Mouse (Mus musculus): ENCODE results near the gene Emc4. TPM values are rescaled to one million over a fixed set of nuclear protein-coding genes. Genes with fewer than 3 reads are reported as not detected.

Emc4 gene
- polyA plus RNA-seq, 1 experiment: not detected

- under 1% methylated on average over 62 of the region's 72 CpGs for WGBS
- no peak within 1 kb of the TSS for H3K27ac ChIP-seq (ENCODE audit: insufficient read depth, low read depth, low read length)
- H3K4me3 ChIP-seq (ENCODE audit: insufficient read depth, low read depth, low read length): peak within 1 kb of the TSS; percentile 58
- peak; percentile 95 for TF ChIP-seq CTCF (IDR thresholded peaks at IDR 0.05; ENCODE audit: insufficient read depth, low read depth, low read length)
- TF ChIP-seq POLR2A (IDR thresholded peaks at IDR 0.05; ENCODE audit: insufficient read depth, low read depth, low read length): peak; percentile 62
- H3K4me1 ChIP-seq (ENCODE audit: control insufficient read depth, insufficient read depth, low read length): no peaks in the 10 kb centered on the region
Observed at GRCm38 (mm10) chr2:112378973-112379898, 11.4 kb upstream of the Emc4 start, which contains the start of gene Katnbl1. TSS of gene Katnbl1 (plus strand) at chr2:112379211.

GRCm38 (mm10) chr2:112374610-112375009, 6.8 kb upstream of the Emc4 start:
- Histone ChIP-seq H3K27ac (ENCODE audit: insufficient read depth, low read depth, low read length) (no peak overlapping the region), H3K4me3 (ENCODE audit: insufficient read depth, low read depth, low read length) (no peak overlapping the region), H3K4me1 (ENCODE audit: control insufficient read depth, insufficient read depth, low read length) (no peaks in the 10 kb centered on the region)
- 63% methylated on average over 5 of the region's 5 CpGs for WGBS
- TF ChIP-seq CTCF (IDR thresholded peaks at IDR 0.05; ENCODE audit: insufficient read depth, low read depth, low read length): no peak

GRCm38 (mm10) chr2:112373141-112373540, 5.3 kb upstream of the Emc4 start:
- 39% methylated on average over 4 of the region's 4 CpGs for WGBS
- H3K4me3 ChIP-seq (ENCODE audit: insufficient read depth, low read depth, low read length): no peak overlapping the region
- TF ChIP-seq POLR2A (IDR thresholded peaks at IDR 0.05; ENCODE audit: insufficient read depth, low read depth, low read length) (no peak), CTCF (IDR thresholded peaks at IDR 0.05; ENCODE audit: insufficient read depth, low read depth, low read length) (no peak)
- H3K27ac ChIP-seq (ENCODE audit: insufficient read depth, low read depth, low read length): no peak overlapping the region
- H3K4me1 ChIP-seq (ENCODE audit: control insufficient read depth, insufficient read depth, low read length): no peaks in the 10 kb centered on the region

GRCm38 (mm10) chr2:112369941-112370340, 2.1 kb upstream of the Emc4 start:
- H3K4me3 ChIP-seq (ENCODE audit: insufficient read depth, low read depth, low read length): no peak overlapping the region
- no peak overlapping the region for H3K27ac ChIP-seq (ENCODE audit: insufficient read depth, low read depth, low read length)
- TF ChIP-seq POLR2A (IDR thresholded peaks at IDR 0.05; ENCODE audit: insufficient read depth, low read depth, low read length) (no peak), CTCF (IDR thresholded peaks at IDR 0.05; ENCODE audit: insufficient read depth, low read depth, low read length) (no peak)
- H3K4me1 ChIP-seq (ENCODE audit: control insufficient read depth, insufficient read depth, low read length): no peaks in the 10 kb centered on the region
- WGBS: 52% methylated on average over 5 of the region's 5 CpGs

- Histone ChIP-seq H3K4me3 (ENCODE audit: insufficient read depth, low read depth, low read length) (peak overlapping the region; percentile 97), H3K27ac (ENCODE audit: insufficient read depth, low read depth, low read length) (0 out of 2 replicates have a peak overlapping the region, but pooled peaks have one; percentile 40), H3K4me1 (ENCODE audit: control insufficient read depth, insufficient read depth, low read length) (no peaks in the 10 kb centered on the region)
- whole genome bisulfite sequencing: 14% methylated on average over 15 of the region's 15 CpGs
- TF ChIP-seq CTCF (IDR thresholded peaks at IDR 0.05; ENCODE audit: insufficient read depth, low read depth, low read length): no peak
- no peak for TF ChIP-seq POLR2A (IDR thresholded peaks at IDR 0.05; ENCODE audit: insufficient read depth, low read depth, low read length)
Observed at GRCm38 (mm10) chr2:112367222-112367621, 605 bp downstream of the Emc4 start.

GRCm38 (mm10) chr2:112360781-112361169, 7.1 kb downstream of the Emc4 start:
- TF ChIP-seq CTCF (IDR thresholded peaks at IDR 0.05; ENCODE audit: insufficient read depth, low read depth, low read length): no peak
- TF ChIP-seq POLR2A (IDR thresholded peaks at IDR 0.05; ENCODE audit: insufficient read depth, low read depth, low read length): no peak
- H3K27ac ChIP-seq (ENCODE audit: insufficient read depth, low read depth, low read length): no peak overlapping the region
- H3K4me3 ChIP-seq (ENCODE audit: insufficient read depth, low read depth, low read length): no peak overlapping the region
- WGBS: 81% methylated on average over 2 of the region's 2 CpGs
- no peaks in the 10 kb centered on the region for H3K4me1 ChIP-seq (ENCODE audit: control insufficient read depth, insufficient read depth, low read length)

GRCm38 (mm10) chr2:112360012-112360780, 7.6 kb downstream of the Emc4 start:
- no peak overlapping the region for H3K4me3 ChIP-seq (ENCODE audit: insufficient read depth, low read depth, low read length)
- H3K4me1 ChIP-seq (ENCODE audit: control insufficient read depth, insufficient read depth, low read length): no peaks in the 10 kb centered on the region
- 84% methylated on average over 12 of the region's 12 CpGs for WGBS
- H3K27ac ChIP-seq (ENCODE audit: insufficient read depth, low read depth, low read length): no peak overlapping the region
- no peak for TF ChIP-seq POLR2A (IDR thresholded peaks at IDR 0.05; ENCODE audit: insufficient read depth, low read depth, low read length)
- TF ChIP-seq CTCF (IDR thresholded peaks at IDR 0.05; ENCODE audit: insufficient read depth, low read depth, low read length): no peak

GRCm38 (mm10) chr2:112359611-112360010, 8.2 kb downstream of the Emc4 start:
- no peak overlapping the region for H3K27ac ChIP-seq (ENCODE audit: insufficient read depth, low read depth, low read length)

More at GRCm38 (mm10) chr2:112359611-112360010, 8.2 kb downstream of the Emc4 start:
- Histone ChIP-seq H3K4me3 (ENCODE audit: insufficient read depth, low read depth, low read length) (no peak overlapping the region), H3K4me1 (ENCODE audit: control insufficient read depth, insufficient read depth, low read length) (no peaks in the 10 kb centered on the region)
- TF ChIP-seq POLR2A (IDR thresholded peaks at IDR 0.05; ENCODE audit: insufficient read depth, low read depth, low read length) (no peak), CTCF (IDR thresholded peaks at IDR 0.05; ENCODE audit: insufficient read depth, low read depth, low read length) (no peak)
- 35% methylated on average over 2 of the region's 2 CpGs for WGBS
